Mouse (Mus musculus) G1E (cell line): ENCODE data around the gene Vangl2. TPM values are rescaled to one million over a fixed set of nuclear protein-coding genes. Genes with fewer than 3 reads are reported as not detected.
A peak's percentile ranks its signal among the peaks of the same experiment; 100 is the strongest.

Source experiments
- ATAC-seq: 2 replicates; pipeline ENCODE4 v1.8.0; 2016; ENCODE audit warnings: mild to moderate bottlenecking; ENCODE audit not compliant: insufficient number of reproducible peaks, poor library complexity, low FRiP score, severe bottlenecking; ENCODE audit errors: extremely low read depth
- DNase-seq: peaks from one replicate; pipeline ENCODE4 v3.0.0; 2012; ENCODE audit warnings: low spot score
- H3K27me3 ChIP-seq: 2 replicates; pipeline ENCODE4 v1.6.1; 2012; ENCODE audit warnings: mild to moderate bottlenecking, low read length, inconsistent platforms; ENCODE audit not compliant: insufficient read depth
- H3K36me3 ChIP-seq: replicated peaks from 2 replicates; pipeline ENCODE3; 2012; ENCODE audit warnings: mild to moderate bottlenecking, inconsistent platforms
- H3K4me1 ChIP-seq: 2 replicates; pipeline ENCODE4 v1.6.1; 2012; ENCODE audit warnings: low read depth, low read length, inconsistent platforms, mixed read lengths; ENCODE audit not compliant: insufficient read depth
- H3K4me3 ChIP-seq: 2 replicates; pipeline ENCODE4 v1.5.1; 2012; ENCODE audit warnings: low read depth, mild to moderate bottlenecking, inconsistent platforms, low read length, moderate library complexity, mixed read lengths
- H3K9me3 ChIP-seq: replicated peaks from 2 replicates; pipeline ENCODE4 v1.6.1; 2012; ENCODE audit warnings: inconsistent platforms
- CTCF ChIP-seq: IDR thresholded peaks from 2 replicates; pipeline ENCODE4 v1.5.1; 2012; ENCODE audit warnings: low read depth, low read length, inconsistent platforms, mixed read lengths
- GATA1 ChIP-seq: IDR thresholded peaks from 2 replicates; pipeline ENCODE4 v1.6.1; 2012; ENCODE audit warnings: borderline replicate concordance, low read length, inconsistent platforms, mixed read lengths
- GATA2 ChIP-seq: IDR thresholded peaks from 2 replicates; pipeline ENCODE4 v1.6.1; 2012; ENCODE audit warnings: low read depth, low read length, inconsistent platforms, borderline replicate concordance
- POLR2AphosphoS5 ChIP-seq: IDR thresholded peaks from 2 replicates; pipeline ENCODE4 v1.6.1; 2012; ENCODE audit warnings: low read depth, low read length, inconsistent platforms; ENCODE audit not compliant: insufficient replicate concordance
- TAL1 ChIP-seq: conservative IDR thresholded peaks from 2 replicates; pipeline ENCODE4 v1.6.1; 2012; ENCODE audit warnings: low read depth, low read length, inconsistent platforms, mixed read lengths
- polyA plus RNA-seq: library from polyadenylated mRNA; stranded (reverse); fragments of >175 nt; gene quantifications from 2 replicates; pipeline ENCODE4 v1.2.3, GENCODE M21; 2012
- total RNA-seq, 2 experiments: library from RNA; stranded (forward) in 1 of 2; stranded (reverse) in 1 of 2; fragments of 200-1000 nt in 1 of 2; fragments of >200 nt in 1 of 2; fragmentation: Nextera tagmentation in 1 of 2; gene quantifications; 2 replicates each; pipeline ENCODE4 v1.2.3; 2014 to 2017

The Vangl2 gene
- total and polyA plus RNA-seq, 3 experiments = 0.05 TPM; not detected in 2

GRCm38 (mm10) chr1:172046938-172047337 is 18.7 kb upstream of the Vangl2 start:
- ATAC-seq = peak; percentile 58; the same call in 1 of the 2 replicates
- TF ChIP-seq GATA1 (no peak), CTCF (peak; percentile 27; the same call in 1 of the 2 replicates), GATA2 (no peak), POLR2AphosphoS5 (no peak), TAL1 (no peak)
- Histone ChIP-seq H3K36me3 (no peaks in the 10 kb centered on the region), H3K27me3 (peaks cover 2% of the 10 kb centered on the region; the same call in 1 of the 2 replicates), H3K9me3 (no peaks in the 10 kb centered on the region), H3K4me3 (no peak overlapping the region), H3K4me1 (peaks cover 8% of the 10 kb centered on the region)
- peak; percentile 38 for DNase-seq

GRCm38 (mm10) chr1:172046410-172046809 is 18.2 kb upstream of the Vangl2 start:
- H3K4me1 ChIP-seq = peaks cover 8% of the 10 kb centered on the region
- DNase-seq (no peak), ATAC-seq (no peak)
- H3K4me3 ChIP-seq = no peak overlapping the region
- no peaks in the 10 kb centered on the region for H3K9me3 ChIP-seq
- no peak for TF ChIP-seq POLR2AphosphoS5
- TF ChIP-seq CTCF = no peak
- no peak for TF ChIP-seq GATA2
- no peak for TF ChIP-seq TAL1
- no peak for TF ChIP-seq GATA1
- H3K27me3 ChIP-seq = peaks cover 2% of the 10 kb centered on the region; the same call in 1 of the 2 replicates
- no peaks in the 10 kb centered on the region for H3K36me3 ChIP-seq

GRCm38 (mm10) chr1:172029914-172030313 is 1.7 kb upstream of the Vangl2 start:
- H3K36me3 ChIP-seq = no peaks in the 10 kb centered on the region
- H3K4me3 ChIP-seq = no peak overlapping the region
- no peak for TF ChIP-seq GATA2
- no peak for TF ChIP-seq POLR2AphosphoS5
- no peak for TF ChIP-seq GATA1
- no peak for TF ChIP-seq CTCF
- no peak for TF ChIP-seq TAL1
- no peaks in the 10 kb centered on the region for H3K9me3 ChIP-seq
- no peaks in the 10 kb centered on the region for H3K27me3 ChIP-seq
- no peaks in the 10 kb centered on the region for H3K4me1 ChIP-seq
- ATAC-seq (no peak), DNase-seq (no peak)

GRCm38 (mm10) chr1:172027809-172028102 is 488 bp downstream of the Vangl2 start:
- H3K9me3 ChIP-seq = no peaks in the 10 kb centered on the region
- ATAC-seq (no peak), DNase-seq (no peak)
- no peaks in the 10 kb centered on the region for H3K27me3 ChIP-seq
- no peaks in the 10 kb centered on the region for H3K36me3 ChIP-seq
- H3K4me3 ChIP-seq = no peak overlapping the region
- TF ChIP-seq CTCF = no peak
- H3K4me1 ChIP-seq = no peaks in the 10 kb centered on the region

- H3K4me3 ChIP-seq = no peak overlapping the region
- H3K4me1 ChIP-seq = no peaks in the 10 kb centered on the region
- ATAC-seq (no peak), DNase-seq (no peak)
- H3K9me3 ChIP-seq = no peaks in the 10 kb centered on the region
- no peaks in the 10 kb centered on the region for H3K27me3 ChIP-seq
- no peaks in the 10 kb centered on the region for H3K36me3 ChIP-seq
- TF ChIP-seq POLR2AphosphoS5 (no peak), GATA1 (no peak), CTCF (no peak), GATA2 (no peak), TAL1 (no peak)
Measured at GRCm38 (mm10) chr1:172027010-172027808, 1.0 kb downstream of the Vangl2 start.

- Histone ChIP-seq H3K27me3 (no peaks in the 10 kb centered on the region), H3K36me3 (no peaks in the 10 kb centered on the region), H3K9me3 (no peaks in the 10 kb centered on the region), H3K4me1 (no peaks in the 10 kb centered on the region), H3K4me3 (no peak overlapping the region)
- TF ChIP-seq TAL1 = no peak
- TF ChIP-seq GATA1 = no peak
- TF ChIP-seq POLR2AphosphoS5 = no peak
- no peak for TF ChIP-seq CTCF
- TF ChIP-seq GATA2 = no peak
- DNase-seq (no peak), ATAC-seq (no peak)
Measured at GRCm38 (mm10) chr1:172026201-172026901, 1.9 kb downstream of the Vangl2 start.
